Mouse (Mus musculus) layer of hippocampus, adult 18-20 months (tissue): ENCODE results near the gene Ccdc172. TPM values are rescaled to one million over a fixed set of nuclear protein-coding genes. Genes with fewer than 3 reads are reported as not detected.

Experiments used
- DNase-seq, 2 experiments: peaks; one replicate each; pipeline ENCODE4 v3.0.0; 2022; ENCODE audit warnings: low spot score in 2 of 2
- total RNA-seq, 2 experiments: library from RNA; stranded (reverse); gene quantifications; 2 replicates each; pipeline ENCODE4 v1.2.3; 2021

The Ccdc172 gene
- total RNA-seq, 2 experiments from 2014 or later: not detected

DNA sequence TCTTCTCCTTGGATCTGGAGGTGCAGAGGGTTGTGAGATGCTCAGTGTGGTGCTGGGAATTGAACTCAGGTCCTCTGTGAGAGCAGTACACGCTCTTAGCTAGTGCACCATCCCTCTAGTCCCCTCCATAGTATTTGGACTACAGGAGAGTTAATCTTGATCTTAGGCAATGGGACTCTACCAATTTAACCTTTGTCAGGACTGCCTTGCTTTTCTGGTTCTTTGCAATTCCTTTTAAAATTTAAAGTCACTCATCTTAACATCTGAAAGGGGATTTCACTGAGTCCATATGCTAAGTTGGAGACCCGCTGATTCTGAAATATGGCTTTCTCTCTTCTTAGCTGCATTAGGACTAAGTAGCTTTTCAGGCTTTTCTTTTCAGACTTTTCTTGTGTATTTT is 59.8 kb downstream of the Ccdc172 start:
- DNase-seq: no peak

DNA sequence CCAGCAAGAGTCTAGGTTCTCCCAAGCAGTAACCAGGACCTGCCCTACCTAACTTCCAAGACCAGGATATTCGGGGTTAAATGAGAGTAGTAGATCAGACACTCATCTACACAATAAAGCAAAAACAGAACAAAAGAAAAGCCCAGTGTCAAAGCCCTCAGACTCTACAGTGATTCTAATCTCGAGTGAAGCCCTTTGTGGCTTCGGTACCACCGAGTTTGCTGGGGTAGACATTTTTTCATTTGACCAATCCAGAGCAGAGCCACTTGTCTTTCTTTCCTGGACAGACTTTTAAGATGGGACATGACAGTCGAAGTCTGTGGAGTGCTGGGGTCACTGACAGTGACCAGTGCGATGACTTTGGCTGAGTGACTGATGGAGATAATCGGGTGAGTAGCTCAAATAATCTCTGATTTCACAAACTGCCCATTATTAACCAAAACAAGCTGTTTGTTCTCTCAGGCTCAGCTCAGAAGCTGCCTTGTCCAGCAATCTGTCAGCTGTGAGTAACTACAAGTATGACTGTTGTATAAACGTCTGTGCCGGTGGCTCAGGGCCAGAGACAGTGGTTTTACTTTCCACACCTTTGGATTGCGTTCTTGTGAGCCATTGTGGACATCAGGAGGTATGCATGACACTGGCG is 60.8 kb downstream of the Ccdc172 start:
- DNase-seq: peak in 1 of 2 experiments; percentile 50

DNA sequence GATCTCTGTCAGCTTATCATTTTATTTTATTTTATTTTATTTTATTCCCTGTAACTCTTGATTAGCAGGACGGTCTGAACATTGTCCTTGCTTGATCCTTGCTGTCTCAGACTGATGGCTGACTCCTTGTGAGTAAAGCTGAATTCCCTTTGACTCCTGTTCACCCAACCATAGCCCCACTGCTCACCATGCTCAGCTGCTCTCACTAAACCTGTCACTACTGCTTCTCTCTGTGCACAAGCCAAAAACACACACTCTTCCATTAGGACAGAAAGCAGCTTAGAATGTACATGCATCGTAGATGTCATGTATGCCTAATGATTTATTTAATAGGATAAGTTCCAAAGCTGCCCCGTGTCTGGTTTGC is 61.3 kb downstream of the Ccdc172 start:
- DNase-seq: no peak

DNA sequence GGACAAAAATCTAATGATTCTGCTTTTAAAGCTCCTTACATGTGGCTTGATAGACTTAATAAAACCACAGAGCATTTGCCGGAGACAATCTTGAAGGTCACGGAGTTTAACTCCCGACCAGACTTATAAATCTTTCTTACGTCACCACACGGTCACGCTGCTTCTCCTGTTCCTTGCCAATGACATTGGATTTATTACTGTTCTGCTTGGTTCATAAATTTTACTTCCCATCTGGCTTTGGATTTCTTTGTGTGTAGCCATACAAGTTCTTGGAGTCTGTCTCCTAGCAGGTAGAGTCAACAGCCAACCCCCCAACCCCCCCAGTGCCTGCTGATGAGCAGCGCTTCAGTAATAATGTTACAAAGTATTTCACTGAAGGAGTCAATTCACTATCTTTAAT is 70.2 kb downstream of the Ccdc172 start:
- DNase-seq: no peak

DNA sequence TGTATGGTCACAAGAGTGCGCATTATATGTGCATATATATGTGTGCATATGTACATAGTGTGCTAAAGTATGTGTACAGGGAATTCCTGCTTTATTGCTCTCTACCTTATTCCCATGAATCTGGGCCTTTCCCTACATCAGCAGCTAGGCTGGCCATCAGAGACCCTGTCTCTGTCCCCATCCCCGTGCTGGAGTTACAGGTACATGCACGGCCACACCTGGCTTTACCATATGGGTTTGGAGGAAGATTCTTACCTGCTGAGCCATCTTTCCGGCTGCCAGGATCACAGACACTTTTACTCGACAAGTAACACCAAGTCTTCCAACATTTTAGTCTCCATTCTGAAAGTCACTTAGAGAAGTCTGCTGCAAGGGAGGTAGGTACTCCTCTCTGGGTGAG is 71.2 kb downstream of the Ccdc172 start:
- DNase-seq: no peak

DNA sequence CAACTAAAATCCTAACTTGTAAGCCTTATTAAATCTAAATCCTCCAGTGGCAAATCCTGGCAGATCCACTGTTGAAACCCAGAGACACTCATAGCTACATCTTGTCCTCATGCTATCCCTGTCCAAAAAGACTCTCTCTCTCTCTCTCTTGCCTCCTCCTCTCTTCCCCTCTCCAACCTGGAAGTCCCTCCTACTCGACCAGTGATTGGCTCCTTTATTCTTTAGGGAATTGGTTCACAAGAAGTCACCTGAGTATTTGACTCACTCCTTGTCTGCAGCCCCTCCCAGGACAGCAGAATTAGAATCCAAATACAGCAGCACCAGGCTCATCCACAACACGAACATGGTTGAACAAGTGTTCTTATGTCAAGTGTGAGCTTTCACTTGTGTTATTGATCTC is 74.3 kb downstream of the Ccdc172 start:
- no peak for DNase-seq

DNA sequence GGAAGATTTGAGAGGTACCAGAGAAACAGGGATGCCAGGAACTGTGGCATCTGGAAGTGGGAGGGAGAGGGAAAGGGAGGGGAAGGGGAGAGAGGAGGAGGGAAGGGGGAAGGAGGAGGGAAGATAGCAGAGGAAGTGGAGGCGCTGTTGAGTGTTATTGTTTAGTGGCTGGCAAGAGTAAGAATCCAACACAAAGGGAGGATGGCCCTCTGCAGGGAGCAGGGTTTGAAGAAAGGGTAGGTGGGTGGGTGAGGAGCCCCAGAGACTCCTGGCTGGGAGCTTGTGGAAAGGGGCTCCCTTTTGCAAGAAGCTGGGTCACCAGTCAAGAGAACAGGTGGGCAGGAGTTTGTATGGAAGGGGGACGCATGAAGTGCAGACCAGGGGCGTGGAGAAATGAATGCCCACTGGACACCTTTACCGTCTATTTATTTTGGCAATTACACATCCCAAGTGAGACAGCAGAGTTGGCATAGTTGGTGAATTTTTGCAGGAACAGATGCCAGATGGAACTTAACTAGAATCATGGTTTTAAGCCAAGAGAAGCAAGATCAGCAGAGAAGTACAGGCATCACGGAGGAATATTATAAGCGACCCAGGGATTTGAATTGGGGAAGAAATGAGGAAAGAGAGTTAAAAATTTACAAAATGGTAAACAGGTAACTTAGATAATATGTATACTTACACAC is 78.6 kb downstream of the Ccdc172 start:
- peak; percentile 54 to 77 for DNase-seq

DNA sequence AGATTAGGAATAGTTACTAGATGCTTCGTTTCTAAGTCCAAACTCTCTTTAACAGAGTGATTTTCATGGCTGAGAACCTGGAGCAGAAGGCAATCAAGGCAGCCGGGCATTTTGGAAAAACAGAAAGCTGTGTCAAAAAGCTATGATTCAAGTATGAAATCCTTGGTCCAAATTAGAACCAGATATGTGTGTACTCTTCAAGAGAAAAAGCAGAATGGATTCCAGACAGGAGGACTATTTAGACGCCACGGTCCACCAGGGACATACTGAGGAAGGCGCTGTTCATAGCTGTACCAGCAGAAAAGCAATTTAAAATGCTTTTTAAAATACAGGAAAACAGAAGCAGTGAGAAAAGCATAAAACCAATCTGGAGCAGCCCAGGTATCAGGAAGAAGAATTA is 88.6 kb downstream of the Ccdc172 start:
- no peak for DNase-seq

Other genes starting within 250 kb of the Ccdc172 start
- gene Gfra1, start 56.1 kb upstream of the Ccdc172 start, total RNA-seq: 10 to 100 TPM; 59.7 to 68.9 TPM
- gene Pnlip, start 140.5 kb downstream of the Ccdc172 start, total RNA-seq: 1 to 10 TPM; 1.4 to 1.9 TPM
- not detected for gene Pnliprp1, start 216.9 kb downstream of the Ccdc172 start, total RNA-seq
- under 1 TPM; 0.20 to 0.27 TPM for gene Pnliprp2, start 247.7 kb downstream of the Ccdc172 start, total RNA-seq